Mouse (Mus musculus) heart, adult 10 weeks (tissue): ENCODE measurements around the gene N6amt1. TPM values are rescaled to one million over a fixed set of nuclear protein-coding genes. Genes with fewer than 3 reads are reported as not detected.

ENCODE experiments used
- polyA plus RNA-seq: library from polyadenylated mRNA; stranded (reverse); fragments of 350-450 nt; fragmentation: Illumina TruSeq; extraction: RNeasy Lipid Tissue Mini Kit (QIAGEN cat#74804); gene quantifications from one replicate; pipeline ENCODE4 v1.2.3, GENCODE M21; 2014; ENCODE audit warnings: low read depth, low replicate concordance

Gene N6amt1
- 26.9 TPM for polyA plus RNA-seq

GRCm38 (mm10) chr16:87354075-87354583, at the start of gene N6amt1:
Gene N6amt1 (plus strand): TSS chr16:87354185.

Other genes with a start within 250 kb of the N6amt1 start
- gene Ltn1, start 78.4 kb downstream of the N6amt1 start, polyA plus RNA-seq = 11.8 TPM
- gene Rwdd2b, start 86.4 kb downstream of the N6amt1 start, polyA plus RNA-seq = 4.0 TPM
- gene Usp16, start 100.5 kb downstream of the N6amt1 start, polyA plus RNA-seq = 61.0 TPM
- 157 TPM for gene Cct8, start 141.7 kb downstream of the N6amt1 start, polyA plus RNA-seq
- 1.7 TPM for gene Map3k7cl, start 199.1 kb downstream of the N6amt1 start, polyA plus RNA-seq